Mouse (Mus musculus) urinary bladder, adult 18-20 months (tissue): ENCODE results near the gene Gm10100.
A peak's percentile ranks its signal among the peaks of the same experiment; 100 is the strongest.
"Not testable (repeated sequence)": the region's sequence is repeated elsewhere in the genome, so short reads cannot be mapped to it uniquely, and the experiment has no call there.

Experiments used
- DNase-seq, 2 experiments: peaks; one replicate each; pipeline ENCODE4 v3.0.0; 2022; ENCODE audit warnings: low spot score in 2 of 2, mixed read lengths in 2 of 2

Gene Gm10100

GRCm38 (mm10) chr10:77726186-77726585, at the start of gene Gm10100:
Gene Gm10100 (plus strand): TSS chr10:77726486.
- no peak for DNase-seq

GRCm38 (mm10) chr10:77677562-77677961, 48.7 kb upstream of the Gm10100 start:
- DNase-seq = no peak

- no peak for DNase-seq
These were observed 43.3 kb upstream of the Gm10100 start for GRCm38 (mm10) chr10:77682994-77683393.

GRCm38 (mm10) chr10:77684181-77684580, 42.1 kb upstream of the Gm10100 start:
- no peak for DNase-seq

- DNase-seq = peak; percentile 55 to 74
These were observed 40.2 kb upstream of the Gm10100 start, which contains the start of gene Tspear for GRCm38 (mm10) chr10:77685895-77686664. Gene Tspear (plus strand): TSS chr10:77686569.

GRCm38 (mm10) chr10:77687021-77687420, 39.3 kb upstream of the Gm10100 start:
- no peak for DNase-seq

GRCm38 (mm10) chr10:77690356-77690807, 35.9 kb upstream of the Gm10100 start, which contains the start of gene Gm19402:
Gene Gm19402 (minus strand): TSS chr10:77690757.
- DNase-seq = not testable (repeated sequence)

- no peak for DNase-seq
These were observed 29.2 kb upstream of the Gm10100 start, which contains the start of gene Gm9508 for GRCm38 (mm10) chr10:77697133-77697532. Gene Gm9508 (minus strand): TSS chr10:77697233.

GRCm38 (mm10) chr10:77706326-77706725, 20.0 kb upstream of the Gm10100 start, which contains the start of gene Gm10272:
Gene Gm10272 (plus strand): TSS chr10:77706626.
- no peak for DNase-seq

GRCm38 (mm10) chr10:77709831-77710230, 16.5 kb upstream of the Gm10100 start:
- no peak for DNase-seq

GRCm38 (mm10) chr10:77711157-77711556, 15.1 kb upstream of the Gm10100 start, which contains the start of gene Gm10024:
Gene Gm10024 (plus strand): TSS chr10:77711457.
- not testable (repeated sequence) for DNase-seq

GRCm38 (mm10) chr10:77713734-77714133, 12.6 kb upstream of the Gm10100 start:
- no peak for DNase-seq

GRCm38 (mm10) chr10:77715507-77715906, 10.8 kb upstream of the Gm10100 start, which contains the start of gene Gm10142:
Gene Gm10142 (plus strand): TSS chr10:77715807.
- DNase-seq = no peak

GRCm38 (mm10) chr10:77720299-77720698, 6.0 kb upstream of the Gm10100 start, which contains the start of gene Krtap12-1:
Gene Krtap12-1 (plus strand): TSS chr10:77720599.
- DNase-seq = not testable (repeated sequence)

GRCm38 (mm10) chr10:77724855-77725254, 1.4 kb upstream of the Gm10100 start:
- no peak for DNase-seq

- DNase-seq = no peak
These were observed 2.0 kb downstream of the Gm10100 start for GRCm38 (mm10) chr10:77728280-77728679.

GRCm38 (mm10) chr10:77729241-77729640, 3.0 kb downstream of the Gm10100 start:
- DNase-seq = no peak

- no peak for DNase-seq
These were observed 9.6 kb downstream of the Gm10100 start for GRCm38 (mm10) chr10:77735928-77736327.

GRCm38 (mm10) chr10:77738929-77739328, 12.6 kb downstream of the Gm10100 start:
- DNase-seq = no peak

- not testable (repeated sequence) for DNase-seq
These were observed 15.8 kb downstream of the Gm10100 start, which contains the start of gene Gm18596 for GRCm38 (mm10) chr10:77741924-77742688. Gene Gm18596 (minus strand): TSS chr10:77742638.

GRCm38 (mm10) chr10:77750686-77751085, 24.4 kb downstream of the Gm10100 start:
- not testable (repeated sequence) for DNase-seq

- DNase-seq = not testable (repeated sequence)
These were observed 25.0 kb downstream of the Gm10100 start, which contains the start of gene Gm9736 for GRCm38 (mm10) chr10:77751254-77751653. Gene Gm9736 (minus strand): TSS chr10:77751354.
